Mouse (Mus musculus) lung, embryonic 14.5 days (tissue): ENCODE results near the gene Sept10. TPM values are rescaled to one million over a fixed set of nuclear protein-coding genes. Genes with fewer than 3 reads are reported as not detected.
"Not testable (repeated sequence)": the region's sequence is repeated elsewhere in the genome, so short reads cannot be mapped to it uniquely, and the experiment has no call there.

Experiments
- ATAC-seq: fragments of 200-750 bp; cut with Nextera tagmentation; 2 replicates; pipeline ENCODE4 v1.8.0; 2017; ENCODE audit warnings: mild to moderate bottlenecking, moderate TSS enrichment, moderate library complexity; ENCODE audit not compliant: insufficient read depth
- DNase-seq: peaks from one replicate; pipeline ENCODE4 v3.0.0-alpha.2; 2015
- H3K27ac ChIP-seq: fragments of 300-500 bp; sonication (generic); 2 replicates; pipeline ENCODE4 v1.5.1; 2014; ENCODE audit warnings: low read depth, mild to moderate bottlenecking, moderate library complexity
- H3K27me3 ChIP-seq: fragments of 300-500 bp; sonication (generic); 2 replicates; pipeline ENCODE4 v1.6.1; 2014; ENCODE audit warnings: low read length, control low read depth; ENCODE audit not compliant: insufficient read depth
- H3K36me3 ChIP-seq: fragments of 300-500 bp; sonication (generic); 2 replicates; pipeline ENCODE4 v1.6.1; 2014; ENCODE audit warnings: control low read depth; ENCODE audit not compliant: insufficient read depth
- H3K4me1 ChIP-seq: fragments of 300-500 bp; sonication (generic); 2 replicates; pipeline ENCODE4 v1.6.1; 2014; ENCODE audit warnings: antibody characterized with exemption, control low read depth; ENCODE audit not compliant: insufficient read depth
- H3K4me2 ChIP-seq: fragments of 300-500 bp; sonication (generic); 2 replicates; pipeline ENCODE4 v1.6.1; 2014; ENCODE audit warnings: mild to moderate bottlenecking
- H3K4me3 ChIP-seq: fragments of 300-500 bp; sonication (generic); 2 replicates; pipeline ENCODE4 v1.5.1; 2014; ENCODE audit warnings: low read depth, low read length
- H3K9ac ChIP-seq: fragments of 300-500 bp; sonication (generic); 2 replicates; pipeline ENCODE4 v1.6.1; 2014
- H3K9me3 ChIP-seq: fragments of 300-500 bp; sonication (generic); 2 replicates; pipeline ENCODE4 v1.6.1; 2016; ENCODE audit warnings: low read depth, low read length, control low read depth
- CTCF ChIP-seq: IDR thresholded peaks from 2 replicates; pipeline ENCODE4 v1.5.1; 2016; ENCODE audit warnings: antibody characterized with exemption, low read depth
- WGBS: fragments of 180-500 bp; shearing (Covaris S2); extraction: QIAGEN DNeasy Blood & Tissue Kit; methylation state at CpG from one replicate; pipeline ENCODE4 v1.1.7; 2014; 5-methylcytosine and 5-hydroxymethylcytosine counted together
- polyA plus RNA-seq: library from polyadenylated mRNA; unstranded; fragments of >200 nt; fragmentation: Nextera tagmentation; extraction: Ambion mirVana; gene quantifications from 2 replicates; pipeline ENCODE4 v1.2.1, GENCODE M21; 2014

The Sept10 gene
- polyA plus RNA-seq, 1 experiment from 2014 or later = 68.5 TPM

DNA sequence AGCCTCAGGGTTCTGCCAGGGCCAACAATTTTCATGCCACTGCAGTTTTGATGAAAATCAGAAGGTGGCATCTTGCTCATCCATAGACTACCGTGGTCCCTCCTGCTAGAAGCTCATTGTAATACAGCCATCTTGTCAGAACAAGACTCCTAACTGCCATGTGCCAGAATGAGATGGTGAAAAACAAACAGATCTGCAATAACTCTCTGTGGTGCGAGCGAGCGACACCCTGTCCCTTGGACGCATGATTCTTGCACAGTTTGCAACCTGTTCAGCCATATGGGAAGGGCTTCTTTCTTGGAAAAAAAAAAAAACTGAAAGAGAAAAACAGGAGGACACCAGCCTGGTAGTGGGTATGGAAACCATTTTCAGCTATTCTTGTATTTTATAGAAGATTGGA is 117.0 kb downstream of the Sept10 start:
- no peak for DNase-seq
- H3K9ac ChIP-seq = no peak overlapping the region
- TF ChIP-seq CTCF = no peak
- no peak overlapping the region for H3K4me2 ChIP-seq
- no peaks in the 10 kb centered on the region for H3K9me3 ChIP-seq
- no peaks in the 10 kb centered on the region for H3K27me3 ChIP-seq
- H3K4me1 ChIP-seq = no peaks in the 10 kb centered on the region
- H3K36me3 ChIP-seq = no peaks in the 10 kb centered on the region
- no peak for ATAC-seq
- no peak overlapping the region for H3K27ac ChIP-seq
- WGBS = 84% methylated on average over 5 of the region's 5 CpGs
- H3K4me3 ChIP-seq = no peak overlapping the region

DNA sequence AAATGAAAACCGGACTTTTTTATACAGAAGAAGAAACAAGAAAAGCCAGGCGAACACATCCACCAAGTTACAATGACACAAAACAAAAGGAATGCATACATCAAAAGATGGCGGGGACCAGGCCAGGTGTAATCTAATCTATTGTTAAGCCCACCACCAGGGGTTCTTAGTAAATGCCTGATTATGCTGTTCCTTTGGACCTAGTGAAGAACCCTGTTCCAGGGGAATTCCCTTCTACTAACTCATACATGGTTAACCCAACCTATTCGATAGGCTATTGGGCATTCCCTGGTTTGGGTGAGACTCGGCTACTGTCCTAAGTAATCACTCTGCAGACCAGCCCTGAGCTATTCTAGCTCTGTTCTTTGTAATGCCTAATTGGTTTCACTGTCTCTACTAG is 118.6 kb downstream of the Sept10 start:
- not testable (repeated sequence) for ATAC-seq, H3K4me3 ChIP-seq, H3K4me1 ChIP-seq, H3K9ac ChIP-seq, H3K27ac ChIP-seq, H3K27me3 ChIP-seq, H3K36me3 ChIP-seq, DNase-seq, H3K4me2 ChIP-seq, H3K9me3 ChIP-seq
- WGBS = 87% methylated on average over 5 of the region's 5 CpGs

DNA sequence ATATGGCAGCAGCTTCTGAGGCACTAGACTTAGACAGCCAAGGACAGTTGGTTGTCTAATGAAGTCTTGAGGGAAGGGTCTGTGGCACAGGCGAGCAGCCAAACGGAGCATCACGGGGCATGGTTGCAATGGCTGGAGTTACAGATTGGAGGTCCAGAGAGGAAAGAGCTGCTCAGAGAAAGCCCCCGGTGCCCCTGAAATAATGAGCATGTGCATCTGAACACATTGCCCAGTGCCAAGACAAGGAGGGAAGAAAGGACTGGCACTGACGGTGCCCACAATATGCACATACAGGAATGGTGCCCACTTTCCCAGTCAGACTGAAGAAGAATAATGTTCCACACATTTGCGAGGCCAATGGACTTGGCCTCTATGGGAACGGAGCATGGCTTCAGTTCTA is 129.7 kb downstream of the Sept10 start:
- ATAC-seq = no peak
- Histone ChIP-seq H3K9ac (no peak overlapping the region), H3K36me3 (no peaks in the 10 kb centered on the region), H3K4me2 (no peak overlapping the region), H3K27me3 (no peaks in the 10 kb centered on the region), H3K4me1 (no peaks in the 10 kb centered on the region), H3K4me3 (no peak overlapping the region), H3K27ac (no peak overlapping the region), H3K9me3 (no peaks in the 10 kb centered on the region)
- 87% methylated on average over 7 of the region's 7 CpGs for WGBS
- TF ChIP-seq CTCF = no peak
- DNase-seq = no peak

Other genes starting within 250 kb of the Sept10 start
- 9.5 and 10.5 TPM in 2 replicates for gene Sowahc, start 106 bp upstream of the Sept10 start, polyA plus RNA-seq
- 53.9 and 57.3 TPM in 2 replicates for gene P4ha1, start 101.4 kb upstream of the Sept10 start, polyA plus RNA-seq
- 9.4 and 19.0 TPM in 2 replicates for gene Gm10273, start 173.8 kb upstream of the Sept10 start, polyA plus RNA-seq
- not detected in 2 replicates for gene Pla2g12b, start 181.8 kb upstream of the Sept10 start, polyA plus RNA-seq
- gene Oit3, start 219.9 kb upstream of the Sept10 start, polyA plus RNA-seq = 0.62 and 1.4 TPM in 2 replicates